Mouse (Mus musculus) mesoderm, embryonic 11.5 days (tissue): ENCODE data around the gene Crispld2.

ENCODE experiments used
- DNase-seq: peaks from one replicate; pipeline ENCODE4 v3.0.0-alpha.2; 2012; ENCODE audit warnings: low read depth, low spot score

Crispld2 gene

GRCm38 (mm10) chr8:119992249-119992648 is at the start of gene Crispld2:
Gene Crispld2 (plus strand): TSS chr8:119992438.
- DNase-seq = peak; percentile 91

- DNase-seq = no peak
Observed at GRCm38 (mm10) chr8:119943616-119944015, 48.6 kb upstream of the Crispld2 start.

- DNase-seq = peak; percentile 81
Observed at GRCm38 (mm10) chr8:119944096-119944811, 48.0 kb upstream of the Crispld2 start.

GRCm38 (mm10) chr8:119946326-119946865 is 45.8 kb upstream of the Crispld2 start:
- no peak for DNase-seq

DNA sequence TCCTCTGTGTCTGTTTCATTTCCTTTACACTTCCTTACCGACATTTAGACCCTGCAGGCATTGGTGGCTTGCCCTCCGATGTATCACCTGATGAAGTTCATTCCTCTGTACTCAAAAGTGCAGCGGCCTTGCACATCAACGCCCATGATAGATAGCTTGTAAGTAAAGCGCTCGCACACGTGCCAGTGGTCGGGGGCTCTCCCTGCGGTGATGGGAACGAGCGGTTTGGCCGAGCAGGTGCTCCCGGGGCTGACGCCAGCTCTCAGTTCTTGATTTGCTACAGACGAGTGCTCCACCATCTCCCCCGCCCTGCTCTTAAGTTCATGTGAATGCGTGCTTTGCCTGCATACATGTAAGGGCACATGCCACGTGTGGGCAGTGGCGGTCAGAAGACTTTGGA is 44.6 kb upstream of the Crispld2 start:
- no peak for DNase-seq

GRCm38 (mm10) chr8:119948340-119948739 is 43.9 kb upstream of the Crispld2 start:
- no peak for DNase-seq

- DNase-seq = no peak
Observed at GRCm38 (mm10) chr8:119952282-119952681, 40.0 kb upstream of the Crispld2 start.

- DNase-seq = no peak
Observed at GRCm38 (mm10) chr8:119952747-119953146, 39.5 kb upstream of the Crispld2 start.

GRCm38 (mm10) chr8:119955333-119955732 is 36.9 kb upstream of the Crispld2 start:
- no peak for DNase-seq

GRCm38 (mm10) chr8:119958076-119958475 is 34.2 kb upstream of the Crispld2 start:
- DNase-seq = no peak

DNA sequence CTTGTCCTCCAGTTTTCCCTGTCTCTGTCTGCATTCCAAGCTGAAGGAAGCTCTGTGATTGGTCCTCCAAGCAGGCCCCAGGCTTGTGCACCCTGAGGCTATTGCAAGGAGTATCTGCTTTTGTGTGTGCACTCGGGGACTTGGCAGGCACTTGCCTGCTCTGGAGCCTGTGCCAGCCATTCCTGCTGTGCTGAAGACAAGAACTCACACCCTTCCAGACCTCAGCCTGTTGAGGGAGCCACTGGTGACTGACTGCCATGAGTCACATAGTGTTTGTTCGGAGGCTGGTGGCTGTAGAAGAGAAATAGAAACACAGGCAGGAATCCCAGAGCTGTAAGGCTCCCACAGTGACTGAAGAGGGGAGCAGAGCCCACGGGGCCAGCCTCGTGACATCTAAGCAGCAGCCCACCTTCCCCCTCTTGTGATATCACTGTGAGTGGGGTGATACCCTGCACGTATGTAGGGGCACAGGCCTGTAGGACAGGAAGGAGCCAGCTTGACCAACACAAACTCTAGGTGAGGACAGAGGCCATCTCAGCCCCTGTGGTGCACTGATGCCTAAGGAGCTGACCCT is 31.6 kb upstream of the Crispld2 start:
- DNase-seq = no peak

GRCm38 (mm10) chr8:119964859-119965258 is 27.4 kb upstream of the Crispld2 start:
- DNase-seq = no peak

DNA sequence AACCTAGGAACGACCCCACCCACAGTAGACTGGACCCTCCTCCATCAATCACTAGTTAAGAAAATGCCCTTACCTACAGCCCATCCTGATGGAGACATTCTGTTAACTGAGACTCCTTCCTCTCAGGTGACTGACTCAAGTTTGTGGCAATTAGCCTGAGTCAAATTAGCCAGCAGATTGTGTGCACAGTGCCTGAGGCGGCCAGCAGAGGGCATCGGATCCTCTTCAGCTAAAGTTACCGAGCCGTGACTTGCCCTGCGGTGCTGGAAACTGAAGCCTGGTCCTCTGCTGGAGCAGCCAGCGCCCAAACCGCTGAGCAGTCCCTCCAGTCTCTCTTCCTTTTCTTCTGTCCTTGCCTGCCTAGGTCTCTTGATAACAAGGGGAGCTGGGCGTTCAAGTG is 24.8 kb upstream of the Crispld2 start:
- no peak for DNase-seq

DNA sequence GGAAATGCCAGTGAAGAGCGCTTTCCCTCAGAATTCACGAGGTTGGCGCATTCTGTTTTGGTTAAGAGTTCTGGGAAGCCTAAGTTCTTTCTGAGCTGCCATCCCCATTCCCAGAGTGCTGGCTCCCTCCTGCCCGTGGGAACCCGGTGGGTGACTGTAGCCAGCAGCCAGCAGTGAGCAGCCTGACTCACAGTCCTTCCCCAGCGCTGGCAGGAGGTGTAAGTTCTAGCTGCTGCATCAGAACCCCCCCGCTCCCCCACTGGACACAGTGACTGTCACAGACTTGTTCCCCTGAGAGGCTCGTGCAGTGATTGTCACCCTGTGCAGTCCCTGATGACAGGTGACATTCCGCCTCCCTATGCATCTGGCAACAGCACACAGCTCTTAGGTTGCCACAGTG is 22.1 kb upstream of the Crispld2 start:
- no peak for DNase-seq

DNA sequence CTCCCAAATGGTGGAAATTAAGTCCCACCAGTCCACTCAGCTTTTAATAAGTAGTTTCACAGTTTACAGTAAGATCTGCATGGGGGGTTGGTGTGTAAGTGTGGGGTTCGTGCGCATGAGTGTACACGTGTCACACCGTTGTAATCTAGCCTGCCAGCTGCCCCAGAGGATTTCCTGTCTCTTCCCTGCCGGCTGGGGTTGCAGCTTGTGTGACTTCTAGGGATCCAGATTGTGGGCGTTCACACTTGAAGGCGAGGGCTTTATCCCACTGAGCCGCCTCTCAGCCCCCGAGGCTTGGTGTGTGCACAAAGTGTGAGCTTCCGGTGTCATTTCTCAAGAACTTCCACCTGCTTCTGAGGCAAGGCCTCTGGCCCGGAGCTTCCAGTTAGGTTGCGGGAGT is 19.7 kb upstream of the Crispld2 start:
- DNase-seq = no peak

GRCm38 (mm10) chr8:119978770-119979381 is 13.4 kb upstream of the Crispld2 start:
- DNase-seq = no peak

DNA sequence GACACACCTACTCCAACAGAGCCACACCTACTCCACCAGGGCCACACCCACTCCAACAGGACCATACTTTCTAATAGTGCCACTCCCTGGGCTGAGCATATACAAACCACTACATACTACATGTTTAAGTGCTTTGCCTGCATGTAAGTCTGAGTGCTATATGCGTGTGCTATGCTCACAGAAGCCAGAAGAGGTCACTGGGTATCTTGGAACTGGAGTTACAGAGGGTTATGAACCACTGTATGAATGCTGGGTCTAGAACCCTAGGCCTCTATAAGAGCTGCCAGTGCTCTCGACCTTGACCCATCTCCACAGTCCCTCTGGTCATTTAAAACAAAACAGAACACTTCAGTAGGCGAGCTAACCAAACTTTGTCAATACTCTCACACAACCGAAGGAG is 11.0 kb upstream of the Crispld2 start:
- no peak for DNase-seq

DNA sequence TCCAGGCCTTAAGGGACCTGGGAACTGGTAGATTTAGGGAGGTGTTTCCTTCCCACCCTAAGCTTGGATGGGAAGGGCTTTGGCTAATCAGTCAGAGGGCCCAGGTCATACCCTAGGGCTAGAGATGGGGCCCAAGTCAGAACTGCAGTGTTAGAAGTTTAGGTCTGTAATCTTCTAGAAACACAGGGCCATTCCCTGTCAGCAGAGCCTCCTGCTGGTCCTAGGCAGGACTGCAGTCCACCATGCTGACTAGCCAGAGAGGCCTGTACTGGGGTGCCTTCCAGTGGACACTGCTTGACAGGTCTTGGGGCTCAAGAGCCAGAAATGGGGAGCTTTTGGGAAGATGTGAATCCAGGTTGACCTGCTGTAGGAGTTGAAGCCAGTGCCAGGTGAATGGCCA is 8.2 kb upstream of the Crispld2 start:
- no peak for DNase-seq

- no peak for DNase-seq
Observed at GRCm38 (mm10) chr8:119986174-119986573, 6.1 kb upstream of the Crispld2 start.

DNA sequence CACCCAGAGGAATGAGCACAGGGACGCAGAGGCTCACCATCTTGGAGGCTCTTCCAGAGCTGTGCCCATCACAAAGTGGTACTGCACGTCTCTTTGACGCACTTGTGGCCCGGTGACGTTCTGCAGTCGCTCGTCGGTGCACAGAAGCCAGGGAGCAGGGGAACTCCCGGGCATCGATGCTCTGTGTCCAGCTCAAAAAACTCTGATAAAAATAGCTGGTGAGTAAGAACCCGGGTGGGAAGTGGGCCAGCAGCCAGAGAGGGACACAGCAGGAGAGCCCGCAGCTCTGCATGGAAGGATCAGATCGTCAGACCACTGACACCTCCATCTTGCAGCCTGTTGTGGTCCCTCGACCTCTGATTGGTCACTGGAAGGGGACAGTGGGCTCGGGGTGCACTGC is 4.2 kb upstream of the Crispld2 start:
- DNase-seq = no peak

DNA sequence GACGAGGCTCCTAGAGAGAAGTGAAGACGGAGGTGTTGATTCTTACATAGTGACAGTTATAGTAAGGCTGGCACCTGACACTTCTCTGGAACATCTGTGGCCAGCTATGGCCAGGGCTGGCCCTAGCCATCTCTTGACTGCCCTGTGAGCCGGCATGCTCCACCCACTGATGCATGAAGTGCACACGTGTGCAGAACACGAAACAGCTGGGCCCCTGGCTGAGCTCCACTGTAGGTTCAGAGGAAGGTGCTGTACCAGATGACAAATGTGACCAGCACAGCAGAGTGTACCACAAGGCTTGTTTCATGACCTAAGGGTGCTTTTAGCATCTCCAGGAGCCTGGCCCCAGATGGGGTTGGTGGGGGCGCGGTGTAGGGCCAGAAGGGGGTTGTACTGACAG is 1.9 kb downstream of the Crispld2 start:
- peak; percentile 43 for DNase-seq

DNA sequence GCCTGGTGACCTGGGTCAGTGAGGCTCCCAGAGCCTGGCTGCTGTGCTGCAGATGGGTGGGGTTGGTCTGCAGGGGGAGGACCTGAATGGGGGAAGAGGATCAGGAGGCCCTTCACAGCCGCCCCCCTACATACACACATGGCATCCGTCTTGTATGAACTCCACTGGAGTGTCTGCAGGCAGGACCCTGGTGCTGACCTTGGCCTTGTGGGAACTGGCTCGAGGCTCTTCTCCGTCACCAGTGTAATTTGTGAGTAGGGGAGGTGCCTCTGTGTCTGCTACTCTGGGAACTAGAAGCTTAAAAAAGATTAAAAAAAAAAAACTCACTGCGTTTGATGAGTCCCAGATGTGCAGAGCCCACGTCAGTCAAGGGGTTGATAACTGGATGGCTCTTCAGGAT is 2.3 kb downstream of the Crispld2 start:
- peak; percentile 50 for DNase-seq

GRCm38 (mm10) chr8:119997266-119997665 is 5.0 kb downstream of the Crispld2 start:
- DNase-seq = no peak
